Mouse (Mus musculus) lung, postnatal 0 days (tissue): ENCODE results near the gene Tubb4b.
A peak's percentile ranks its signal among the peaks of the same experiment; 100 is the strongest.

Experiments
- CTCF ChIP-seq: IDR thresholded peaks from 2 replicates; pipeline ENCODE4 v1.5.1; 2016; ENCODE audit warnings: antibody characterized with exemption, mild to moderate bottlenecking
- EP300 ChIP-seq: IDR thresholded peaks from 2 replicates; pipeline ENCODE4 v1.6.1; 2016; ENCODE audit warnings: antibody characterized with exemption, mild to moderate bottlenecking, control low read depth

DNA sequence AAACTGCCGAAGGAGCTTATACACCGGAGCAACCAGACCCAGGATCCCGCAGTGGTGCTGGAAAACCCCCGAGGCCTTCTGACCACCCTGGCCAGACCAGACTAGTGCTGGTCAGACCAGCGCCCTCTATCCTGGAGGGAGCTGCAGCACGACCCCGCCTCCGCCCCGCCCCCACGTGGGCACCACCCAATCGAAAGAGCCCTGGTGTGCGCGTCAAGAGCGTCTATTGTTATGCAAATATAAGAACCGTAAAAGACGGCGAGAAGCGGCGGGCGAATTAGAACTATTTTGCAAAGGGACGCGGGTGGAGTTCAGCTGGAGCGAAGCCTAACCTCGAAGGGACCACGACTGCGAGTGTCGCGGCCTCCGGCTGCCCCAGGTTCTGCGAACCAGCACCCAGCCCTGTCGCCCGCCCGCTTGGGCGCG is 44.0 kb downstream of the Tubb4b start, which contains the start of gene Nrarp:
- TF ChIP-seq CTCF (peak; percentile 73), EP300 (no peak)
